Mouse (Mus musculus) testis, adult 2 months (tissue): Measurements from ENCODE around the gene Slit3.

Source experiments
- CTCF ChIP-seq: fragments of 200-500 bp; IDR thresholded peaks from 2 replicates; pipeline ENCODE4 v1.5.1; 2012; ENCODE audit warnings: low read depth, mild to moderate bottlenecking, inconsistent platforms, low read length, moderate library complexity; ENCODE audit not compliant: control insufficient read depth, insufficient read depth, insufficient replicate concordance
- POLR2A ChIP-seq: fragments of 200-500 bp; IDR thresholded peaks from 2 replicates; pipeline ENCODE4 v1.6.1; 2012; ENCODE audit warnings: low read depth, mild to moderate bottlenecking, inconsistent platforms, low read length, moderate library complexity; ENCODE audit not compliant: control insufficient read depth

GRCm38 (mm10) chr11:35379407-35379806, 258.4 kb downstream of the Slit3 start:
- no peak for TF ChIP-seq POLR2A
- TF ChIP-seq CTCF = no peak
